Mouse (Mus musculus) splenic B cell, adult 2 months (primary cell): Measurements from ENCODE around the gene Sh3rf1.

ENCODE experiments used
- DNase-seq: peaks from one replicate; pipeline ENCODE4 v3.0.0-alpha.2; 2011; ENCODE audit warnings: low read depth, low spot score
- H3K27me3 ChIP-seq: 2 replicates; pipeline ENCODE4 v1.6.1; 2012; ENCODE audit warnings: mild to moderate bottlenecking, low read length, moderate library complexity, mixed read lengths; ENCODE audit not compliant: control insufficient read depth, poor library complexity, insufficient read depth, severe bottlenecking
- H3K36me3 ChIP-seq: 2 replicates; pipeline ENCODE4 v1.6.1; 2012; ENCODE audit warnings: mild to moderate bottlenecking, low read length, moderate library complexity, mixed read lengths; ENCODE audit not compliant: control insufficient read depth, poor library complexity, insufficient read depth, severe bottlenecking

Sh3rf1 gene

GRCm38 (mm10) chr8:61223729-61224379 is at the start of gene Sh3rf1:
Sh3rf1 (plus strand) TSS chr8:61223872.
- peak; percentile 77 for DNase-seq
- H3K27me3 ChIP-seq = no peaks in the 10 kb centered on the region
- H3K36me3 ChIP-seq = no peaks in the 10 kb centered on the region

GRCm38 (mm10) chr8:61173921-61174492 is 49.7 kb upstream of the Sh3rf1 start:
- Histone ChIP-seq H3K27me3 (no peaks in the 10 kb centered on the region), H3K36me3 (no peaks in the 10 kb centered on the region)
- DNase-seq = no peak

GRCm38 (mm10) chr8:61175876-61176275 is 47.8 kb upstream of the Sh3rf1 start:
- no peaks in the 10 kb centered on the region for H3K36me3 ChIP-seq
- DNase-seq = no peak
- H3K27me3 ChIP-seq = no peaks in the 10 kb centered on the region

- no peaks in the 10 kb centered on the region for H3K36me3 ChIP-seq
- DNase-seq = no peak
- no peaks in the 10 kb centered on the region for H3K27me3 ChIP-seq
Observed at GRCm38 (mm10) chr8:61177680-61178593, 45.7 kb upstream of the Sh3rf1 start.

DNA sequence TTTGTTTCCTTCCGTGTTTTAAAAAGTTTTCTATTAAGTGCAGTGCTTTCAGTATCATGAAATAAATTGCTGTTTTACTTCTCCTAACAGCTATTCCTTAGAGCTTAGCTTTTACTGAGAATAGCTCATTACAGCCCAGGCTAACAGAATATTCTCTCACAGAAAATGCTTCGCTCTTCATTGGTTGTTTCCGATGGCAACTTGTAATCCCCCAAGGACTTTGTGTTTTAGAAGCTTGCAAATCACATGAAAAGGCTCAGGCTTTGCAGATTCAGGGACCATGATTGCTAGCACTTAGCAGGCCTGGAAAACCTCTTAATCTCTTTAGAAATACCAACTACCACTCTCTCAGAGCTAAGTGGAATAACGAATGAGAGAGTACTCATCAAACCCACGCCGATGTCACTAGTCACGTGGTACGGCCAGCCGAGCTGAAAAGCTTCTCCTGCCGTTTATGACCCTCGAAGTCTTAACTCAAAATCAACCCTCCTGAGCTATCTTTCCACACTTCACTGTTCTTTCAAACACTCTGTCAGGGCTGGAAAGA is 45.0 kb upstream of the Sh3rf1 start:
- H3K27me3 ChIP-seq = no peaks in the 10 kb centered on the region
- DNase-seq = no peak
- H3K36me3 ChIP-seq = no peaks in the 10 kb centered on the region

DNA sequence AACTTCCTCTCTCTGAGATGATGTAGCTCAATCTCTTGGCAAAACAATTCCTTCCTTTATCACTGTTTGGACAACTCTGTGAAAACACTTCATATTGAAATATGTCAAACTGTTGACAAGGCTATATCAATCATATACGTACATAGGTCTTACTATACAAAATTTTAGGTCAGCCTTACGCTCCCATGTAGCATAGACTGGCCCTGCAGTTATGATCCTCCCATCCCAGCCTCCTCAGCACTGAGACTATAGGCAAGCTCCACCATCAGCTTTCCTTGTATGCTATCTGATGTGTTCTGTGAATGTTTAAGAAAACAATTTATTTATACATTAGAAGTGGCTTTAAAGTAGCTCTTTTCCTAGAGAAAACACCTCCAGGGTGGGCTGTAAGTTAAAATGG is 42.1 kb upstream of the Sh3rf1 start:
- no peak for DNase-seq

DNA sequence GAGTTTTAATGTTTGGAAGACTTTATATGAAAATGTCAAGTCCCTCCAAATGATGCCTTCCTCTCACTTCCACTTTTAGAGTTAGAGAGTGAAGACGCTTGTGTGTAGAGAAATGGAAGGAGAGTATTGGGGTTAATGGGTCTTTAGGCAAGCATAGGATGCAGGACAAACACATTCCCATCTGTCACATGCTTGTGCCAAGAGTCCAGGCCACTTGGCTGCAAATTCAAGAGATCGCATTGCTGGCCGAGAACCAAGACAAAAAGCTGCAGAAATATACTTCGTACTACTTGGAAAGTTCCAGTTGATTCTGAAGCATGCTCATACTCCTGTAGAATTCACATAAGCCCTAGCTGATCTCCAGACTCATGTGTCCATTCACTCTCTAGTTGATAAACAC is 41.7 kb upstream of the Sh3rf1 start:
- no peak for DNase-seq
- H3K36me3 ChIP-seq = no peaks in the 10 kb centered on the region
- H3K27me3 ChIP-seq = no peaks in the 10 kb centered on the region

More for the DNA sequence above, 42.1 kb upstream of the Sh3rf1 start:
- Histone ChIP-seq H3K27me3 (no peaks in the 10 kb centered on the region), H3K36me3 (no peaks in the 10 kb centered on the region)

- Histone ChIP-seq H3K27me3 (no peaks in the 10 kb centered on the region), H3K36me3 (no peaks in the 10 kb centered on the region)
- no peak for DNase-seq
Observed at GRCm38 (mm10) chr8:61185274-61186198, 38.1 kb upstream of the Sh3rf1 start.

DNA sequence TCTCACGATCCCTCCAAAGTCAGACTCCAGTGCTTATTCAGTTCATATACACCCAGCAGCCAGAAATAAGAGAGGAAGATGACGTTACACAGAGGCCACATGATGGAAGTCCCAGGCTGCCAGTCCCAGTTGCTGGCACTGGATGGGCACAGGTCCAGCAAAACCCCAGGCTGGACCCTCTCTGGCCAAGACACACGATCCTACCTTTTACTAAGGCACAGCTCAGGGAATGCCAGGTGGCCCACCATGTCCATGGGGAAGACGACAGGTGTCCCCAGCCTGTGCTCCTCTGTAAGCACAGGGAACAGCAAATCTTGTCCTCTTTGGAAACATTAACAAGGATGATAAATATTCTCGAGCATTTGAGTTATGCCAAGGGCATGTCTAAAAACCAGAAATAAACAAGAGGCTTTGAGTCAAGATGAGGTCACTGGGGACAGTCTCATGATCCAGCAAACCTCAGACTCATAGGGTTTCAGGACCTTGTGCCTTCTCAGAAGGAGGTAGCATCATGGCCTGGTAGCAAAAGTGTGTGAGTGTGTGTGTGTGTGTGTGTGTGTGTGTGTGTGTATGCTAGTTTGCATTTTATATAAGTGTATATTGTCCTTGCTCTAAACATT is 29.3 kb upstream of the Sh3rf1 start:
- Histone ChIP-seq H3K36me3 (no peaks in the 10 kb centered on the region), H3K27me3 (no peaks in the 10 kb centered on the region)
- no peak for DNase-seq

DNA sequence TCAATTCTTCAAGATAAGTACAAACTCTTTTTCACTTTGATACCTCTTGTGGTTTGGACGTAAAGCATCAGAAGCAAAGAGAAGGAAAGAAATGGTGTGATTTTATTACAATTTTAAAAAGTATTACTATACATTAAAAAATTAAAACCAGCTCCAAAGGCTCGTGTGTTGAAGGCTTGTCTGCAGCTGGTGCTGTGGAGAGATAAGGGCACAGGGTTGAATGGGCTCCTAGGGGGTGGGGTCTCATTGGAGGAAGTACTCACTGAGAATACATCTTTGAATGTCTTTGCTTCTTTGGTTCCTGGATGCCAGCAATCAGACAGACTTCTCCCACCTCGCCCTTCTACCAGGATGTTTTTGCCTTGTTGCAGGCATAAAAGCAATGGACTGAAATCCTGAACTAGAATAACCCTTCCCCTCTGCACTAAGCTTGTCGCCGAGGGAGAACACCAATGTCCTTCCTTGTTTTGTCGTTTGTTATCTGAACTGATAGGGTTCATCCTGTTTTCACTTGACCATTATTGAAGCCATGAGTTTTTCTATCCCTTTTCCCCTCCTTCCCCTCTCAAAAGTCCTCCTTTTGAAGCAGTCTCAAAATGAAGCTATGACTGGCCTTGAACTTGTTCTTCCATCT is 23.3 kb upstream of the Sh3rf1 start:
- DNase-seq = no peak
- Histone ChIP-seq H3K36me3 (no peaks in the 10 kb centered on the region), H3K27me3 (no peaks in the 10 kb centered on the region)

GRCm38 (mm10) chr8:61203035-61203826 is 20.4 kb upstream of the Sh3rf1 start:
- H3K36me3 ChIP-seq = no peaks in the 10 kb centered on the region
- no peak for DNase-seq
- no peaks in the 10 kb centered on the region for H3K27me3 ChIP-seq

GRCm38 (mm10) chr8:61206876-61207275 is 16.8 kb upstream of the Sh3rf1 start:
- H3K27me3 ChIP-seq = no peaks in the 10 kb centered on the region
- no peaks in the 10 kb centered on the region for H3K36me3 ChIP-seq
- DNase-seq = no peak

DNA sequence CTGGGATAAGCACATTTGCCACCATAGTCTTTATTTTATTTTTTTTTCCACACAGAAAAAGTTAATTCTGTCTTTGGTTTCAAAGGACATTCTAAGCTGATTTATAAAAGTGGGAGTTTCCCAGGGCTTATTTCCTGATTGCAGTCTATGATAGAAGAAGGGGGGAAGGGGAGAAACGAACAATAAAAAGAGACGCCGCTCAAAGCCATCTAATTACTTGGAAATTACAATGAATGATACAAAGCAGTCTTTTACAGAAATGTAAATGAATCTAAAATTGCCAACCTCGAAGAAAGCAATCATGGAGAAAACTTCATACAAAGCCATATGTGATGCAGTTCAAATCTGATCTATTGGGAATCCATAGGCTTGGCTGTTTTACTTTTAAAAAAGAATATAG is 16.0 kb upstream of the Sh3rf1 start:
- H3K36me3 ChIP-seq = no peaks in the 10 kb centered on the region
- DNase-seq = no peak
- no peaks in the 10 kb centered on the region for H3K27me3 ChIP-seq
